Mouse (Mus musculus) kidney, embryonic 15.5 days (tissue): ENCODE results near the gene Tspan5. TPM values are rescaled to one million over a fixed set of nuclear protein-coding genes. Genes with fewer than 3 reads are reported as not detected.

Source experiments
- ATAC-seq: fragments of 200-750 bp; cut with Nextera tagmentation; replicated peaks from 2 replicates; pipeline ENCODE4 v1.8.0; 2017; ENCODE audit warnings: moderate TSS enrichment; ENCODE audit not compliant: low FRiP score
- H3K27ac ChIP-seq: fragments of 300-500 bp; sonication (generic); 2 replicates; pipeline ENCODE4 v1.5.1; 2015; ENCODE audit warnings: mild to moderate bottlenecking, inconsistent platforms
- H3K27me3 ChIP-seq: fragments of 300-500 bp; sonication (generic); 2 replicates; pipeline ENCODE4 v1.6.1; 2015; ENCODE audit warnings: inconsistent platforms
- H3K36me3 ChIP-seq: fragments of 300-500 bp; sonication (generic); 2 replicates; pipeline ENCODE4 v1.6.1; 2015; ENCODE audit warnings: inconsistent platforms
- H3K4me1 ChIP-seq: fragments of 300-500 bp; sonication (generic); 2 replicates; pipeline ENCODE4 v1.6.1; 2015; ENCODE audit warnings: inconsistent platforms
- H3K4me2 ChIP-seq: fragments of 300-500 bp; sonication (generic); 2 replicates; pipeline ENCODE4 v1.6.1; 2015; ENCODE audit warnings: moderate library complexity, mild to moderate bottlenecking, inconsistent platforms
- H3K4me3 ChIP-seq: fragments of 300-500 bp; sonication (generic); replicated peaks from 2 replicates; pipeline ENCODE4 v1.5.1; 2015; ENCODE audit warnings: mild to moderate bottlenecking, inconsistent platforms
- H3K9ac ChIP-seq: fragments of 300-500 bp; sonication (generic); 2 replicates; pipeline ENCODE4 v1.6.1; 2015; ENCODE audit warnings: mild to moderate bottlenecking, inconsistent platforms
- H3K9me3 ChIP-seq: fragments of 300-500 bp; sonication (generic); replicated peaks from 2 replicates; pipeline ENCODE4 v1.6.1; 2016; ENCODE audit warnings: inconsistent platforms
- WGBS: fragments of 180-500 bp; shearing (Covaris S2); methylation state at CpG from one replicate; pipeline ENCODE4 v1.1.7; 2015; ENCODE audit warnings: mixed read lengths; 5-methylcytosine and 5-hydroxymethylcytosine counted together
- polyA plus RNA-seq: library from polyadenylated mRNA; unstranded; fragments of >200 nt; fragmentation: Nextera tagmentation; extraction: Ambion mirVana; gene quantifications from 2 replicates; pipeline ENCODE4 v1.2.1, GENCODE M21; 2015

The Tspan5 gene
- polyA plus RNA-seq, 1 experiment from 2014 or later, result 26.3 TPM

DNA sequence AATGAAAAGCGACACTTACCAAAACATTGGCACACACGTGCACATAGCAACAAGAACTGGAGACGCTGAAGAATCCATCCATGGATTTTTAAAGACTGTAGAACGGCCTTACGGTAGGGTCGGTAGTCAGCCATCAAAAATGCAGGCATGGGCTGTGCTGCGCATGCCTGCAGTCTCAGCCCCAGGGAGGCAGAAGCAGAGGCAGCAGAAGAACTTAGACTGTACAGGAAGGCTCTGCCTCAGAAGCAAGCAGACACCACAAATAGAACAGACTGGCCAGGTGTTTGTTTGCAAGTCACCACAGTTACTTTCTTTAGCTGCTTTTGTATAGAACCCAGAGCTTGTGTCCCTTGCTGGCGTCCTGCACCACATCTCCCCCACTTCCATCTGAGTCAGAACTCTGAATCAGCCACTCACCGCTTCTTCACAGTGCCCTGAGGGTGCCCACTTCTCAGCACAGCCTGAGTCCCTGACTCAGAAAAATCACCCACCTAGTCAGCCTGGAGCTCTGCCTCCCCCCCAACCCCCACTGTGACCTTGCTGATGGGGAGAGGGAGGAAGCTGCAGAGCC lies 158.7 kb downstream of the Tspan5 start:
- Histone ChIP-seq H3K9me3 (no peaks in the 10 kb centered on the region), H3K4me2 (no peak overlapping the region), H3K27me3 (no peaks in the 10 kb centered on the region), H3K4me1 (0 out of 2 replicates have a peak, but pooled peaks cover 3% of the 10 kb centered on the region), H3K9ac (no peak overlapping the region), H3K4me3 (no peak overlapping the region), H3K27ac (no peak overlapping the region), H3K36me3 (peaks cover 24% of the 10 kb centered on the region)
- WGBS, result 83% methylated on average over 9 of the region's 9 CpGs
- ATAC-seq, result no peak

GRCm38 (mm10) chr3:138905678-138906077 lies 163.7 kb downstream of the Tspan5 start:
- Histone ChIP-seq H3K4me1 (0 out of 2 replicates have a peak, but pooled peaks cover 7% of the 10 kb centered on the region), H3K4me3 (no peak overlapping the region), H3K27ac (peak overlapping the region; percentile 59), H3K9me3 (no peaks in the 10 kb centered on the region), H3K27me3 (no peaks in the 10 kb centered on the region), H3K4me2 (no peak overlapping the region), H3K36me3 (no peaks in the 10 kb centered on the region), H3K9ac (no peak overlapping the region)
- no peak; the same call in 1 of the 2 replicates for ATAC-seq
- WGBS, result 60% methylated on average over 7 of the region's 7 CpGs

DNA sequence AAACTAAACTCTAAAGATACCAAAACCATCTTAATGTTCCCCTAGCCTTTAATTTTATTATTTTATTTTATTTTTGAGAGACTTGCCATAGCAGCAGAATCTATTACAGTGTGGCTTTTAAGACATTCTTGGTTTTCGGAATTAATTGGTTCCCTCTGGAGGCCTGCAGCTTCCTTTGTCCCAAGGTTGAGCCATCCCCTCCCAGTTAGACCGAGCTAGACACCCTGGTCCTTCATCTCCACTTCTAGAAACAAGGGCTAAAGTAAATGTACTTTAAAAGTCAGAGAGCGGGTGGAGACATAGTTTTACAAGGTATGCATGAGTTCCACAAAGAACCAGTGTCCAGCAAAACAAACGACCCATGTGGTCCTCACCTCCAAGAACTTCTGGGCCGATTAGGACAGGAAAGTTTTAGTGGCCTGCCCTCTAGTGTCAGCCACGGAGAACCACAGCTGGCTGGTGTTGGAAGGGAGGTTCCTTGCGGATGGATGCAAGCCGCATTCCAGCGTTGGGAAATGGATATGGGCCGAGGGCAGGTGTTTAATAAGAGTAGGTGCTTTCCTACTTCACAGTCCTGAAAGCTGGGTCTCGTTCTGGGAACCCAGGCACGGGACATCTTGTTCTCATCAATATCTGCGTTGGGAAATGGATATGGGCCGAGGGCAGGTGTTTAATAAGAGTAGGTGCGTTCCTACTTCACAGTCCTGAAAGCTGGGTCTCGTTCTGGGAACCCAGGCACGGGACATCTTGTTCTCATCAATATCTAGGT lies 164.3 kb downstream of the Tspan5 start:
- 36% methylated on average over 17 of the region's 17 CpGs for WGBS
- Histone ChIP-seq H3K4me1 (0 out of 2 replicates have a peak, but pooled peaks cover 7% of the 10 kb centered on the region), H3K4me2 (no peak overlapping the region), H3K27ac (peak overlapping the region; percentile 59; the same call in 1 of the 2 replicates), H3K4me3 (no peak overlapping the region), H3K27me3 (no peaks in the 10 kb centered on the region), H3K36me3 (no peaks in the 10 kb centered on the region), H3K9me3 (no peaks in the 10 kb centered on the region), H3K9ac (no peak overlapping the region)
- ATAC-seq, result peak; percentile 73

GRCm38 (mm10) chr3:138909313-138909712 lies 167.3 kb downstream of the Tspan5 start:
- Histone ChIP-seq H3K4me1 (0 out of 2 replicates have a peak, but pooled peaks cover 7% of the 10 kb centered on the region), H3K9me3 (no peaks in the 10 kb centered on the region), H3K36me3 (no peaks in the 10 kb centered on the region), H3K27me3 (no peaks in the 10 kb centered on the region), H3K9ac (no peak overlapping the region), H3K4me2 (no peak overlapping the region), H3K27ac (no peak overlapping the region), H3K4me3 (no peak overlapping the region)
- ATAC-seq, result no peak
- WGBS, result 91% methylated on average over 2 of the region's 2 CpGs

- H3K4me2 ChIP-seq, result no peak overlapping the region
- no peak overlapping the region for H3K4me3 ChIP-seq
- H3K9me3 ChIP-seq, result no peaks in the 10 kb centered on the region
- H3K9ac ChIP-seq, result no peak overlapping the region
- ATAC-seq, result no peak
- H3K27me3 ChIP-seq, result no peaks in the 10 kb centered on the region
- 0 out of 2 replicates have a peak, but pooled peaks cover 3% of the 10 kb centered on the region for H3K4me1 ChIP-seq
- no peak overlapping the region for H3K27ac ChIP-seq
- no peaks in the 10 kb centered on the region for H3K36me3 ChIP-seq
- 83% methylated on average over 8 of the region's 8 CpGs for WGBS
Measured at GRCm38 (mm10) chr3:138912504-138912903, 170.5 kb downstream of the Tspan5 start.

- Histone ChIP-seq H3K27ac (no peak overlapping the region), H3K4me1 (0 out of 2 replicates have a peak, but pooled peaks cover 3% of the 10 kb centered on the region), H3K9ac (no peak overlapping the region), H3K36me3 (no peaks in the 10 kb centered on the region), H3K4me3 (no peak overlapping the region), H3K9me3 (no peaks in the 10 kb centered on the region), H3K27me3 (no peaks in the 10 kb centered on the region), H3K4me2 (no peak overlapping the region)
- WGBS, result 57% methylated on average over 8 of the region's 8 CpGs
- no peak for ATAC-seq
Measured at GRCm38 (mm10) chr3:138914626-138915288, 172.8 kb downstream of the Tspan5 start.

DNA sequence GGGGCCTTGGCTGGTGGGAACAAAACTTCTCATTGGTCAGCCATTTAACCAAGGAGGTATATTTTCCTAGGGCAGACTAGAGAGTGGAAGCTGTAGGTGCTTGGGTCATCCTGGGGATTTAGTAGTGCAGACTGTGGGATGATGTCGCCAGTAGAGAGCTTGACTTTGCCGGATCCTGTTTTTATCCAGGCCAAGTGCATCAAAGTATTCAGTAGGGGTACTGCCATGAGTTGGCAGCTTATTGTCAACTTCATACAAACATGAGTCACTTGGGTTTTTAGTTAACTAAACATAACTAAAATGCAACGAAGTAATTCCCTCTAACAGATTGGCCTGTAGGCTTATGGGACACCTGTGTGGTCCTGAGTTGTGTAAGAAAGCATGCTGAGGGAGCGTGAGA lies 174.6 kb downstream of the Tspan5 start:
- Histone ChIP-seq H3K4me2 (no peak overlapping the region), H3K36me3 (no peaks in the 10 kb centered on the region), H3K27me3 (no peaks in the 10 kb centered on the region), H3K4me1 (0 out of 2 replicates have a peak, but pooled peaks cover 3% of the 10 kb centered on the region), H3K4me3 (no peak overlapping the region), H3K9ac (no peak overlapping the region), H3K27ac (no peak overlapping the region), H3K9me3 (no peaks in the 10 kb centered on the region)
- whole genome bisulfite sequencing, result 90% methylated on average over 4 of the region's 4 CpGs
- ATAC-seq, result no peak

GRCm38 (mm10) chr3:138917016-138917415 lies 175.0 kb downstream of the Tspan5 start:
- Histone ChIP-seq H3K27ac (no peak overlapping the region), H3K27me3 (no peaks in the 10 kb centered on the region), H3K4me3 (no peak overlapping the region), H3K9me3 (no peaks in the 10 kb centered on the region), H3K4me2 (no peak overlapping the region), H3K4me1 (0 out of 2 replicates have a peak, but pooled peaks cover 3% of the 10 kb centered on the region), H3K9ac (no peak overlapping the region), H3K36me3 (no peaks in the 10 kb centered on the region)
- ATAC-seq, result no peak
- WGBS, result 81% methylated on average over 4 of the region's 4 CpGs

- no peak for ATAC-seq
- no peaks in the 10 kb centered on the region for H3K27me3 ChIP-seq
- 0 out of 2 replicates have a peak, but pooled peaks cover 3% of the 10 kb centered on the region for H3K4me1 ChIP-seq
- 88% methylated on average over 4 of the region's 4 CpGs for WGBS
- H3K9ac ChIP-seq, result no peak overlapping the region
- no peak overlapping the region for H3K27ac ChIP-seq
- no peaks in the 10 kb centered on the region for H3K36me3 ChIP-seq
- H3K4me2 ChIP-seq, result no peak overlapping the region
- no peaks in the 10 kb centered on the region for H3K9me3 ChIP-seq
- no peak overlapping the region for H3K4me3 ChIP-seq
Measured at GRCm38 (mm10) chr3:138918241-138918640, 176.2 kb downstream of the Tspan5 start.

GRCm38 (mm10) chr3:138926161-138926560 lies 184.2 kb downstream of the Tspan5 start:
- Histone ChIP-seq H3K27me3 (no peaks in the 10 kb centered on the region), H3K4me1 (no peaks in the 10 kb centered on the region), H3K9ac (no peak overlapping the region), H3K4me3 (no peak overlapping the region), H3K27ac (no peak overlapping the region), H3K36me3 (peaks cover 45% of the 10 kb centered on the region), H3K9me3 (no peaks in the 10 kb centered on the region), H3K4me2 (no peak overlapping the region)
- WGBS, result 93% methylated on average over 8 of the region's 8 CpGs
- ATAC-seq, result no peak

GRCm38 (mm10) chr3:138927437-138927836 lies 185.4 kb downstream of the Tspan5 start:
- ATAC-seq, result no peak
- H3K9me3 ChIP-seq, result peaks cover 4% of the 10 kb centered on the region; the same call in 1 of the 2 replicates
- H3K27me3 ChIP-seq, result no peaks in the 10 kb centered on the region
- no peak overlapping the region for H3K9ac ChIP-seq
- no peak overlapping the region for H3K4me3 ChIP-seq
- no peak overlapping the region for H3K4me2 ChIP-seq
- WGBS, result 93% methylated on average over 4 of the region's 4 CpGs
- no peak overlapping the region for H3K27ac ChIP-seq
- peaks cover 49% of the 10 kb centered on the region for H3K36me3 ChIP-seq
- H3K4me1 ChIP-seq, result no peaks in the 10 kb centered on the region

DNA sequence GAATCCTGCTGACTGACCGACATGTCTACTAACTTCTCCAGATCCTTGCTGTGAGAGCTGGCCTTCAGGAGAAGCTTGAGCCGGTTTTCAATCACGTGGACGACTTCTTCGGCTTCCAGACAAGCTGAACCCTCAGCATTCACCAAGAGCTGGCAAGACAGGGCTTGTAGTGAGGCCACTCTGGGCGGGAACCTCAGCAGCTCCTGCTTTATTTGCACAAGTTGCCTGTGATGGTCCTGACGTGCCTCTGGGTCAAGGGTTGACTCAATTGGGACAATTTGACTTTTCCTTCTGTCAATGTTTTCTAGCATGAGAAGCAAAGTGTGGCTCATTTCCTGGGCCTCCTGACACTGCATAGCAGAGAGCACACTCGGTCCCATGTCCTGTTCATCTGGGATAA lies 194.8 kb downstream of the Tspan5 start:
- no peak overlapping the region for H3K27ac ChIP-seq
- no peak overlapping the region for H3K9ac ChIP-seq
- 87% methylated on average over 8 of the region's 8 CpGs for WGBS
- no peak overlapping the region for H3K4me2 ChIP-seq
- H3K4me3 ChIP-seq, result no peak overlapping the region
- no peaks in the 10 kb centered on the region for H3K9me3 ChIP-seq
- H3K36me3 ChIP-seq, result peaks cover 48% of the 10 kb centered on the region
- H3K27me3 ChIP-seq, result no peaks in the 10 kb centered on the region
- no peak for ATAC-seq
- H3K4me1 ChIP-seq, result no peaks in the 10 kb centered on the region
